Mouse (Mus musculus): ENCODE measurements around the gene Raver2. TPM values are rescaled to one million over a fixed set of nuclear protein-coding genes. Genes with fewer than 3 reads are reported as not detected.

Gene Raver2
- polyA plus RNA-seq, 2 experiments: 0.25 to 0.31 TPM

GRCm38 (mm10) chr4:101196407-101196806, 127.6 kb downstream of the Raver2 start:
- Histone ChIP-seq H3K9me3 (ENCODE audit: control insufficient read depth, low read length) (no peaks in the 10 kb centered on the region), H3K27ac (no peak overlapping the region), H3K4me2 (ENCODE audit: low read depth) (no peak overlapping the region), H3K4me1 (replicated peaks; ENCODE audit: control insufficient read depth in 2 of 2, insufficient read depth in 2 of 2, low read length in 1 of 2) (peaks cover 38 to 51% of the 10 kb centered on the region in 2 experiments), H3K36me3 (replicated peaks; ENCODE audit: control insufficient read depth, insufficient read depth, low read depth) (no peaks in the 10 kb centered on the region), H3K27me3 (ENCODE audit: control insufficient read depth, insufficient read depth, low read length) (no peaks in the 10 kb centered on the region), H3K9ac (replicated peaks) (no peak overlapping the region), H3K4me3 (ENCODE audit: insufficient read depth in 1 of 2, low read depth in 2 of 2, low read length in 2 of 2) (no peak overlapping the region)
- DNase-seq (ENCODE audit: low read depth in 3 of 3, low spot score in 3 of 3) (no peak), ATAC-seq (ENCODE audit: insufficient read depth) (no peak)
- TF ChIP-seq CTCF (IDR thresholded peaks at IDR 0.05; ENCODE audit: low read depth) (no peak), EP300 (IDR thresholded peaks at IDR 0.05; ENCODE audit: low read depth) (no peak)
- 56% methylated on average over 2 of the region's 2 CpGs for WGBS (ENCODE audit: insufficient replicate concordance)

GRCm38 (mm10) chr4:101197421-101198170, 128.8 kb downstream of the Raver2 start:
- 67% methylated on average over 9 of the region's 9 CpGs for WGBS (ENCODE audit: insufficient replicate concordance)
- H3K36me3 ChIP-seq (replicated peaks; ENCODE audit: control insufficient read depth, insufficient read depth, low read depth): no peaks in the 10 kb centered on the region
- H3K9me3 ChIP-seq (ENCODE audit: control insufficient read depth, low read length): no peaks in the 10 kb centered on the region
- H3K9ac ChIP-seq (replicated peaks): no peak overlapping the region
- no peak overlapping the region for H3K27ac ChIP-seq
- no peak overlapping the region for H3K4me3 ChIP-seq (ENCODE audit: insufficient read depth in 1 of 2, low read depth in 2 of 2, low read length in 2 of 2)
- DNase-seq (ENCODE audit: low read depth in 3 of 3, low spot score in 3 of 3) (no peak), ATAC-seq (ENCODE audit: insufficient read depth) (no peak)
- H3K4me2 ChIP-seq (ENCODE audit: low read depth): no peak overlapping the region
- H3K27me3 ChIP-seq (ENCODE audit: control insufficient read depth, insufficient read depth, low read length): no peaks in the 10 kb centered on the region
- TF ChIP-seq EP300 (IDR thresholded peaks at IDR 0.05; ENCODE audit: low read depth) (no peak), CTCF (IDR thresholded peaks at IDR 0.05; ENCODE audit: low read depth) (no peak)
- H3K4me1 ChIP-seq (replicated peaks; ENCODE audit: control insufficient read depth in 2 of 2, insufficient read depth in 2 of 2, low read length in 1 of 2): peaks cover 28 to 43% of the 10 kb centered on the region in 2 experiments

- no peak for DNase-seq (ENCODE audit: low read depth in 3 of 3, low spot score in 3 of 3)
- Histone ChIP-seq H3K36me3 (replicated peaks; ENCODE audit: control insufficient read depth, insufficient read depth, low read depth) (no peaks in the 10 kb centered on the region), H3K27ac (no peak overlapping the region), H3K27me3 (ENCODE audit: control insufficient read depth, insufficient read depth, low read length) (no peaks in the 10 kb centered on the region), H3K9ac (replicated peaks) (no peak overlapping the region), H3K4me2 (ENCODE audit: low read depth) (no peak overlapping the region), H3K9me3 (ENCODE audit: control insufficient read depth, low read length) (no peaks in the 10 kb centered on the region), H3K4me3 (ENCODE audit: insufficient read depth in 1 of 2, low read depth in 2 of 2, low read length in 2 of 2) (no peak overlapping the region), H3K4me1 (replicated peaks; ENCODE audit: control insufficient read depth in 2 of 2, insufficient read depth in 2 of 2, low read length in 1 of 2) (peaks cover 24 to 43% of the 10 kb centered on the region in 2 experiments)
- TF ChIP-seq EP300 (IDR thresholded peaks at IDR 0.05; ENCODE audit: low read depth) (no peak), CTCF (IDR thresholded peaks at IDR 0.05; ENCODE audit: low read depth) (peak; percentile 25; the same call in 1 of the 2 replicates)
- 2% methylated on average over 2 of the region's 2 CpGs for WGBS (ENCODE audit: insufficient replicate concordance)
- ATAC-seq (ENCODE audit: insufficient read depth): no peak
These were observed 129.6 kb downstream of the Raver2 start for GRCm38 (mm10) chr4:101198333-101198732.

GRCm38 (mm10) chr4:101199433-101200081, 130.8 kb downstream of the Raver2 start:
- ATAC-seq (ENCODE audit: insufficient read depth) (no peak), DNase-seq (ENCODE audit: low read depth in 3 of 3, low spot score in 3 of 3) (no peak)
- Histone ChIP-seq H3K27ac (no peak overlapping the region), H3K4me1 (replicated peaks; ENCODE audit: control insufficient read depth in 2 of 2, insufficient read depth in 2 of 2, low read length in 1 of 2) (peaks cover 23 to 38% of the 10 kb centered on the region in 2 experiments), H3K4me2 (ENCODE audit: low read depth) (no peak overlapping the region), H3K27me3 (ENCODE audit: control insufficient read depth, insufficient read depth, low read length) (no peaks in the 10 kb centered on the region), H3K9ac (replicated peaks) (no peak overlapping the region), H3K4me3 (ENCODE audit: insufficient read depth in 1 of 2, low read depth in 2 of 2, low read length in 2 of 2) (no peak overlapping the region), H3K9me3 (ENCODE audit: control insufficient read depth, low read length) (no peaks in the 10 kb centered on the region), H3K36me3 (replicated peaks; ENCODE audit: control insufficient read depth, insufficient read depth, low read depth) (no peaks in the 10 kb centered on the region)
- no peak for TF ChIP-seq CTCF (IDR thresholded peaks at IDR 0.05; ENCODE audit: low read depth)
- no peak for TF ChIP-seq EP300 (IDR thresholded peaks at IDR 0.05; ENCODE audit: low read depth)
- 80% methylated on average over 8 of the region's 8 CpGs for WGBS (ENCODE audit: insufficient replicate concordance)

Other genes with a start within 250 kb of the Raver2 start
- gene Gm10577, start 48.3 kb upstream of the Raver2 start, polyA plus RNA-seq (2012; rRNA removed): not detected in 2 replicates
- not detected in 2 replicates for gene Gm10577, start 48.3 kb upstream of the Raver2 start, polyA plus RNA-seq (2014; fragmentation: Nextera tagmentation; extraction: Ambion mirVana)
- gene Jak1, start 196.3 kb downstream of the Raver2 start, polyA plus RNA-seq (2012; rRNA removed): 13.0 and 19.8 TPM in 2 replicates
- gene Jak1, start 196.3 kb downstream of the Raver2 start, polyA plus RNA-seq (2014; fragmentation: Nextera tagmentation; extraction: Ambion mirVana): 38.2 and 43.2 TPM in 2 replicates

Measured in liver, embryonic 14.5 days (tissue).